ENCODE assay signal across 31 mouse cellular contexts in genomic region chr1:21263986-21264385, GRCm38 (mm10). TPM values are rescaled to one million over a fixed set of nuclear protein-coding genes. Genes with fewer than 3 reads are reported as not detected.
"Had no signal": no experiment of that assay in that cellular context is flagged by ENCODE, and none has a peak within 500 bp of the region (broad histone marks: within the 10 kb centered on the region; RNA-seq: fewer than 3 reads in every experiment).

No protein-coding gene starts in this region.

- H3K36me3 ChIP-seq: limb, embryonic 10.5 days; limb, embryonic 12.5 days; limb, embryonic 13.5 days; limb, embryonic 15.5 days; liver, embryonic 12.5 days; liver, embryonic 13.5 days; liver, embryonic 15.5 days; lung, embryonic 15.5 days; midbrain, embryonic 10.5 days; midbrain, embryonic 12.5 days; midbrain, embryonic 13.5 days; midbrain, embryonic 15.5 days; neural tube, embryonic 12.5 days had no signal

- H3K4me1 ChIP-seq: limb, embryonic 10.5 days; limb, embryonic 12.5 days; limb, embryonic 13.5 days; limb, embryonic 15.5 days; liver, embryonic 12.5 days; liver, embryonic 13.5 days; liver, embryonic 15.5 days; lung, embryonic 15.5 days; megakaryocyte, embryonic 14.5 days; midbrain, embryonic 10.5 days; midbrain, embryonic 12.5 days; midbrain, embryonic 13.5 days; midbrain, embryonic 15.5 days; neural tube, embryonic 12.5 days had no signal

- H3K27ac ChIP-seq: left cerebral cortex, adult 2 months; limb, embryonic 10.5 days; limb, embryonic 12.5 days; limb, embryonic 13.5 days; limb, embryonic 15.5 days; liver, embryonic 12.5 days; liver, embryonic 13.5 days; liver, embryonic 14.5 days; liver, embryonic 15.5 days; lung, embryonic 15.5 days; macrophage; midbrain, embryonic 10.5 days; midbrain, embryonic 12.5 days; midbrain, embryonic 13.5 days; midbrain, embryonic 15.5 days; neural tube, embryonic 12.5 days had no signal

- H3K4me3 ChIP-seq: left cerebral cortex, adult 2 months; limb, embryonic 10.5 days; limb, embryonic 12.5 days; limb, embryonic 13.5 days; limb, embryonic 15.5 days; liver, embryonic 12.5 days; liver, embryonic 13.5 days; liver, embryonic 15.5 days; lung, embryonic 15.5 days; megakaryocyte, embryonic 14.5 days; midbrain, embryonic 10.5 days; midbrain, embryonic 12.5 days; midbrain, embryonic 13.5 days; midbrain, embryonic 15.5 days; myocyte; neural tube, embryonic 12.5 days had no signal

- H3K27me3 ChIP-seq: limb, embryonic 12.5 days; limb, embryonic 13.5 days; limb, embryonic 15.5 days; liver, embryonic 12.5 days; liver, embryonic 13.5 days; liver, embryonic 15.5 days; lung, embryonic 15.5 days; megakaryocyte, embryonic 14.5 days; midbrain, embryonic 12.5 days; midbrain, embryonic 13.5 days; midbrain, embryonic 15.5 days; neural tube, embryonic 12.5 days had no signal

- H3K9ac ChIP-seq: limb, embryonic 12.5 days; limb, embryonic 13.5 days; limb, embryonic 15.5 days; liver, embryonic 12.5 days; liver, embryonic 13.5 days; liver, embryonic 14.5 days; liver, embryonic 15.5 days; liver, postnatal 0 days; lung, embryonic 14.5 days; lung, embryonic 15.5 days; midbrain, embryonic 12.5 days; midbrain, embryonic 13.5 days; midbrain, embryonic 15.5 days; neural tube, embryonic 12.5 days had no signal

- DNase-seq: left cerebral cortex, postnatal 4 days; liver, embryonic 13.5 days; liver, postnatal 0 days; lung, adult 18-20 months; lung, adult 2 months; lung, embryonic 14.5 days; lung, postnatal 10 days; lung, postnatal 14 days; lung, postnatal 36 days; lung, postnatal 4 days; midbrain, embryonic 14.5 days had no signal

RNA-seq across cellular contexts. Expression of gene Gsta3, which starts 23.6 kb away (rescaled TPM):
- total RNA-seq: megakaryocyte, adult 5-6 weeks; megakaryocyte-erythroid progenitor cell, adult 5-6 weeks; midbrain, postnatal 0 days had no signal
- polyA plus RNA-seq: limb, embryonic 10.5 days had no signal
